Mouse (Mus musculus): Measurements from ENCODE around the gene Uevld. TPM values are rescaled to one million over a fixed set of nuclear protein-coding genes. Genes with fewer than 3 reads are reported as not detected.

The Uevld gene
- 10.4 and 11.4 TPM in 2 replicates for polyA plus RNA-seq (2014; fragmentation: Nextera tagmentation; extraction: Ambion mirVana)

DNA sequence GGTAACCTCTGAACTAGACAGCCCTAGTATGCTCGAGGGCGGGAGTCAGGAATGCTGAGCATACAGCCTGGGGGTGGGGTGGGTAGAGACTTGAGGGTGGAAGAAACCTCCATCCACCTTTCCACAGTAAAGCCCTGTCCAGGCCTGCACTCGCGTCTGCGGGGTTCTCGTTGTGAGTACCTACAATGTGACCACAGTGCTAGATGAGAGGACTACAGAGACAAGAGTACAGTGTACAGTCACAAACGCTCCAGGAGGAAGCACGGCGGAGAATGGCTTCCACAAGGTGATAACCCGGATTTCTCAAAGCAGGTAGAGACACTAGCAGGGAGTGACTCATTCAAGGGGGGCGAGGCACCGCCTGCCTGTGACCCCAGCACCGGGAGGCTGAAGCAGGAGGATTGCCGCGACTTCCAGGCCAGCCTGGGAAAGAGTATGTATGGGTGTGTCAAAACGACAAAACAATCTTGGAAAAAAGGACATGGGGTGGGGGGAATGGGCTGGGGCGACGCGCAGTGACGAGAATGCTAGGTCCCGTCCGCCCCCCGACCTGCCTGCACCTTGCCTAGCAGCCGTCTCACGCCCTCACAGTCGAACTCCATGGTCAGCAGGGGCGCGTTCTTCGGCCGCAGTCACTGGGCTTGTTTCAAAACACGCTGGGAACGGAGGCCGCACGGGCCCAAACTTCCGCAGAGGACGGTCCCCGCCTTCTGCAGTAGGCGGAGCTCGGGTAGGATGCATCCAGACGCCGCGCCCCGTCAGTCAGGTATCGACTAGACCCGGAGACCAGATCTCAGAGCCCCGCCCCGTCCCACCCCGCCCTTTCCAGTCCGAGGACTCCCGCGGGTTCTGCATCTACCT lies at the start of gene Uevld:
Uevld (minus strand) TSS at position 697 of the 861 bp plus-strand sequence.
- Histone ChIP-seq H3K9ac (ENCODE audit: low read length) (peak within 1 kb of the TSS; percentile 77), H3K4me2 (ENCODE audit: low read depth) (peak within 1 kb of the TSS; percentile 80), H3K4me1 (ENCODE audit: control insufficient read depth, insufficient read depth, low read length) (peaks cover 6% of the 10 kb centered on the region; the same call in 1 of the 2 replicates), H3K36me3 (ENCODE audit: control insufficient read depth, insufficient read depth, low read length) (no peaks in the 10 kb centered on the region; the same call in 1 of the 2 replicates), H3K27me3 (ENCODE audit: control insufficient read depth, insufficient read depth, low read length) (no peaks in the 10 kb centered on the region), H3K27ac (ENCODE audit: low read depth, low read length) (no peak within 1 kb of the TSS), H3K9me3 (ENCODE audit: control insufficient read depth, low read length) (no peaks in the 10 kb centered on the region), H3K4me3 (ENCODE audit: low read depth, low read length) (peak within 1 kb of the TSS; percentile 74)
- WGBS = under 1% methylated on average over 50 of the region's 51 CpGs
- ATAC-seq (ENCODE audit: insufficient read depth, low FRiP score, low TSS enrichment) = peak; percentile 92
- DNase-seq (ENCODE audit: low spot score) = peak; percentile 94

GRCm38 (mm10) chr7:47007818-47008167 lies 49.5 kb upstream of the Uevld start:
- no peak for DNase-seq (ENCODE audit: low spot score)
- Histone ChIP-seq H3K4me3 (ENCODE audit: low read depth, low read length) (peak overlapping the region; percentile 62), H3K4me1 (ENCODE audit: control insufficient read depth, insufficient read depth, low read length) (peaks cover 10% of the 10 kb centered on the region), H3K9me3 (ENCODE audit: control insufficient read depth, low read length) (no peaks in the 10 kb centered on the region), H3K27me3 (ENCODE audit: control insufficient read depth, insufficient read depth, low read length) (no peaks in the 10 kb centered on the region), H3K9ac (ENCODE audit: low read length) (peak overlapping the region; percentile 64), H3K27ac (ENCODE audit: low read depth, low read length) (peak overlapping the region; percentile 58; the same call in 1 of the 2 replicates), H3K4me2 (ENCODE audit: low read depth) (peak overlapping the region; percentile 81), H3K36me3 (ENCODE audit: control insufficient read depth, insufficient read depth, low read length) (no peaks in the 10 kb centered on the region)
- WGBS = under 1% methylated on average over 25 of the region's 25 CpGs
- peak; percentile 48 for ATAC-seq (ENCODE audit: insufficient read depth, low FRiP score, low TSS enrichment)

DNA sequence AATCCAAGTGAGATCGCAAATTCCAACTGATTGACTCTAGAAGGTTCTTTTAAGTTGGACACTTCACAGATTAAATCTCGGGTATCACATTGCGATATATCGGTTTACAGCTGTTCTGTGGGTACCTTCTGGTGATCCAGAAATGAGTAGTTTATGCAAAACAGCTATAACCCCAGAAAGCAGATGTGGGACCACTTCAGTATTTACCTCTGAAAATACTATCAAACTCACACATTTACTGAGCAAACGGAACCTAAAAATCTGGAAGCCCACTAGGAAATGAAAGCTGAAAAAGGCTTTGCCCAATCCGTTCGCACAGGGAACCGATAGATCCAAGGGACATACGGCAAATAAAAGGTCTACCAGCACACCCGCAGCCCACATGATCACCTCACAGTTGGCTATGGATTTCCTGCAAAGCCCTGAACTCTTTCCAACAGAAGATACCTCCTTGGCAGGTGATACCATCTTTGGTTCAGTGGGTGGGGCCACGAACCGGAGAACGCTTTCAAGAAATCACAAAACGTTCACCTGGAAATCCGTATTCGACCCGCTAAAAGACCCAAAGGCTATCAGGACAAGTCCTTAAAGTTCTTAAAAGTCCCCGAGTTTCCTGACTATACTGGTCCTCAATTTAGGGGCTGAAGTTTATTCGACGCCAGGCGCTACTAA lies 48.9 kb upstream of the Uevld start:
- Histone ChIP-seq H3K4me2 (ENCODE audit: low read depth) (peak overlapping the region; percentile 81), H3K9me3 (ENCODE audit: control insufficient read depth, low read length) (no peaks in the 10 kb centered on the region), H3K27ac (ENCODE audit: low read depth, low read length) (no peak overlapping the region), H3K4me3 (ENCODE audit: low read depth, low read length) (peak overlapping the region; percentile 62), H3K36me3 (ENCODE audit: control insufficient read depth, insufficient read depth, low read length) (no peaks in the 10 kb centered on the region), H3K9ac (ENCODE audit: low read length) (peak overlapping the region; percentile 64), H3K27me3 (ENCODE audit: control insufficient read depth, insufficient read depth, low read length) (no peaks in the 10 kb centered on the region), H3K4me1 (ENCODE audit: control insufficient read depth, insufficient read depth, low read length) (peaks cover 15% of the 10 kb centered on the region)
- 26% methylated on average over 21 of the region's 21 CpGs for WGBS
- DNase-seq (ENCODE audit: low spot score) (no peak), ATAC-seq (ENCODE audit: insufficient read depth, low FRiP score, low TSS enrichment) (no peak)

- Histone ChIP-seq H3K9ac (ENCODE audit: low read length) (0 out of 2 replicates have a peak overlapping the region, but pooled peaks have one; percentile 29), H3K4me3 (ENCODE audit: low read depth, low read length) (no peak overlapping the region), H3K4me2 (ENCODE audit: low read depth) (no peak overlapping the region), H3K27ac (ENCODE audit: low read depth, low read length) (no peak overlapping the region), H3K27me3 (ENCODE audit: control insufficient read depth, insufficient read depth, low read length) (no peaks in the 10 kb centered on the region), H3K9me3 (ENCODE audit: control insufficient read depth, low read length) (no peaks in the 10 kb centered on the region), H3K36me3 (ENCODE audit: control insufficient read depth, insufficient read depth, low read length) (no peaks in the 10 kb centered on the region), H3K4me1 (ENCODE audit: control insufficient read depth, insufficient read depth, low read length) (peaks cover 17% of the 10 kb centered on the region)
- ATAC-seq (ENCODE audit: insufficient read depth, low FRiP score, low TSS enrichment) (no peak), DNase-seq (ENCODE audit: low spot score) (no peak)
- WGBS = 28% methylated on average over 3 of the region's 3 CpGs
Measured at GRCm38 (mm10) chr7:47003411-47004115, 45.2 kb upstream of the Uevld start.

DNA sequence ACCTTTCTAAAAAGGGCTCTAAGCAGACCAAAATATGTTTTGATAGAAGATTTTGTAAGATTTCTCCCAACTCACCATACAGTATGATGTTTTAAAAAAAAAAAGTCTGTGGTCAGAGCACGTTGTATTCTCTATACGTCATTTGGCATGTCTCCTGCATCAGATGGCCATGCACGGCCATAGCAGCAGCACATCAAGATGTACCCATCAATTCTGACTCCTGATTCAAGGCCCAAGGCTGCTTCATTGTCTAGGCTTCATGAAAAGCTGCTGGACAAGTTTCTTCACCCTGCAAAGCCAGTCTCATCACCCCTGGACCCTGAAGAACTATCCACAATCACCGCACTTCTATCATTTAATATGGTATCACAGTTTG lies 43.6 kb upstream of the Uevld start:
- no peak for ATAC-seq (ENCODE audit: insufficient read depth, low FRiP score, low TSS enrichment)
- H3K4me2 ChIP-seq (ENCODE audit: low read depth) = no peak overlapping the region
- DNase-seq (ENCODE audit: low spot score) = no peak
- peaks cover 8% of the 10 kb centered on the region for H3K36me3 ChIP-seq (ENCODE audit: control insufficient read depth, insufficient read depth, low read length)
- no peak overlapping the region for H3K9ac ChIP-seq (ENCODE audit: low read length)
- H3K27ac ChIP-seq (ENCODE audit: low read depth, low read length) = no peak overlapping the region
- peaks cover 12% of the 10 kb centered on the region for H3K4me1 ChIP-seq (ENCODE audit: control insufficient read depth, insufficient read depth, low read length)
- no peak overlapping the region for H3K4me3 ChIP-seq (ENCODE audit: low read depth, low read length)
- WGBS = 72% methylated on average over 4 of the region's 4 CpGs
- no peaks in the 10 kb centered on the region for H3K9me3 ChIP-seq (ENCODE audit: control insufficient read depth, low read length)
- no peaks in the 10 kb centered on the region for H3K27me3 ChIP-seq (ENCODE audit: control insufficient read depth, insufficient read depth, low read length)

- Histone ChIP-seq H3K9me3 (ENCODE audit: control insufficient read depth, low read length) (no peaks in the 10 kb centered on the region), H3K27ac (ENCODE audit: low read depth, low read length) (no peak overlapping the region), H3K4me3 (ENCODE audit: low read depth, low read length) (no peak overlapping the region), H3K36me3 (ENCODE audit: control insufficient read depth, insufficient read depth, low read length) (peaks cover 8% of the 10 kb centered on the region), H3K9ac (ENCODE audit: low read length) (no peak overlapping the region), H3K27me3 (ENCODE audit: control insufficient read depth, insufficient read depth, low read length) (no peaks in the 10 kb centered on the region), H3K4me2 (ENCODE audit: low read depth) (no peak overlapping the region), H3K4me1 (ENCODE audit: control insufficient read depth, insufficient read depth, low read length) (peaks cover 10% of the 10 kb centered on the region)
- 89% methylated on average over 5 of the region's 5 CpGs for WGBS
- DNase-seq (ENCODE audit: low spot score) (no peak), ATAC-seq (ENCODE audit: insufficient read depth, low FRiP score, low TSS enrichment) (no peak)
Measured at GRCm38 (mm10) chr7:47001125-47001899, 43.0 kb upstream of the Uevld start.

DNA sequence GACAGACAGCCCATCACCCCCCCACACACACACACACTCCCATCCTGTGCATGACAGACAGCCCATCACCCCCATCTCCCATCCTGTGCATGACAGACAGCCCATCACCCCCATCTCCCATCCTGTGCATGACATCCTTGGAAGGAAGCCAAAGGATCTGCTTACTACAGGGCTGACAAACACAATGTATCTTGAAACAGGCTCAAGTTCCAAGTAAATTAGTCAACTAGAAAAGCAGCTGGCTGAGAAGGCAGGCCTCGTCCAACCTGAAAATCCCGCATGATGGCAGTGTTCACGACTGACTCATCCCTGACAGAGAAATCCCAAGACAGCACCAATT lies 42.3 kb upstream of the Uevld start:
- H3K4me1 ChIP-seq (ENCODE audit: control insufficient read depth, insufficient read depth, low read length) = peaks cover 10% of the 10 kb centered on the region
- no peaks in the 10 kb centered on the region for H3K9me3 ChIP-seq (ENCODE audit: control insufficient read depth, low read length)
- H3K36me3 ChIP-seq (ENCODE audit: control insufficient read depth, insufficient read depth, low read length) = peaks cover 8% of the 10 kb centered on the region
- no peak overlapping the region for H3K4me2 ChIP-seq (ENCODE audit: low read depth)
- ATAC-seq (ENCODE audit: insufficient read depth, low FRiP score, low TSS enrichment) (no peak), DNase-seq (ENCODE audit: low spot score) (no peak)
- WGBS = 75% methylated on average over 3 of the region's 3 CpGs
- H3K4me3 ChIP-seq (ENCODE audit: low read depth, low read length) = no peak overlapping the region
- H3K27me3 ChIP-seq (ENCODE audit: control insufficient read depth, insufficient read depth, low read length) = no peaks in the 10 kb centered on the region
- no peak overlapping the region for H3K27ac ChIP-seq (ENCODE audit: low read depth, low read length)
- no peak overlapping the region for H3K9ac ChIP-seq (ENCODE audit: low read length)

GRCm38 (mm10) chr7:46999983-47000643 lies 41.8 kb upstream of the Uevld start:
- Histone ChIP-seq H3K4me1 (ENCODE audit: control insufficient read depth, insufficient read depth, low read length) (peaks cover 10% of the 10 kb centered on the region), H3K27me3 (ENCODE audit: control insufficient read depth, insufficient read depth, low read length) (no peaks in the 10 kb centered on the region), H3K4me3 (ENCODE audit: low read depth, low read length) (no peak overlapping the region), H3K36me3 (ENCODE audit: control insufficient read depth, insufficient read depth, low read length) (peaks cover 8% of the 10 kb centered on the region), H3K9ac (ENCODE audit: low read length) (no peak overlapping the region), H3K27ac (ENCODE audit: low read depth, low read length) (no peak overlapping the region), H3K4me2 (ENCODE audit: low read depth) (no peak overlapping the region), H3K9me3 (ENCODE audit: control insufficient read depth, low read length) (no peaks in the 10 kb centered on the region)
- WGBS = 84% methylated on average over 8 of the region's 8 CpGs
- ATAC-seq (ENCODE audit: insufficient read depth, low FRiP score, low TSS enrichment) = no peak
- DNase-seq (ENCODE audit: low spot score) = no peak

All from neural tube, embryonic 11.5 days (tissue).